Mouse (Mus musculus): ENCODE results near the gene Nfib.
A peak's percentile ranks its signal among the peaks of the same experiment; 100 is the strongest.

DNA sequence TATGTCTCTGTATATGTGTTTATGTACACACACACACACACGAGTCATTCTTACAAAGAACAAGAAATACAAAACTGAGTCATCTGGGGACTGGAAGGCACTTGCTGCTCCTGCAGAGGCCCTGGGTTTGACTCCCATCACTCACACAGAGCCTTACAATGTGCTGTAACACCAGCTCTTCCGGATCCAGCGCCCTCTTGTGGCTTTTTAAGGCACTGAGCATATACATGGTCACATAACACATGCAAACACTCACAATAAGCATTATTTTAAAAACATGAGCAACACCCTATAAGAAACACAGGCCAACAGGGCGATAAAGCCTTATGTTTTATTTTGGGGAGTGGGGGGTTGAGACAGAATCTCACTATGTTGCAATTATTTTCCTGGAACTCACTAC, 226.2 kb downstream of the Nfib start:
- TF ChIP-seq ZNF384 (IDR thresholded peaks at IDR 0.05; ENCODE audit: low read depth, low read length) (no peak), CTCF (IDR thresholded peaks at IDR 0.05 in 2 of 3, conservative IDR thresholded peaks at IDR 0.05 in 1 of 3; ENCODE audit: control insufficient read depth in 1 of 3, insufficient read depth in 1 of 3, low read depth in 2 of 3, low read length in 3 of 3, poor library complexity in 1 of 3, severe bottlenecking in 1 of 3) (peak in 2 of 3 experiments; percentile 3 to 5; a peak in 1 of 6 replicates), TCF12 (IDR thresholded peaks at IDR 0.05; ENCODE audit: low read depth, low read length) (no peak), TAL1 (IDR thresholded peaks at IDR 0.05; ENCODE audit: low read length) (no peak), POLR2A (IDR thresholded peaks at IDR 0.05; ENCODE audit: control insufficient read depth in 1 of 2, insufficient read depth in 1 of 2, low read depth in 1 of 2, low read length in 2 of 2, poor library complexity in 1 of 2) (no peak), GABPA (IDR thresholded peaks at IDR 0.05; ENCODE audit: low read depth, low read length) (no peak), MAX (IDR thresholded peaks at IDR 0.05; ENCODE audit: low read length) (no peak), CHD1 (IDR thresholded peaks at IDR 0.05; ENCODE audit: low read depth, low read length) (no peak), HCFC1 (IDR thresholded peaks at IDR 0.05; ENCODE audit: low read depth, low read length) (no peak), MAFK (IDR thresholded peaks at IDR 0.05; ENCODE audit: borderline replicate concordance, low read depth, low read length) (no peak), ETS1 (IDR thresholded peaks at IDR 0.05; ENCODE audit: low read depth, low read length) (no peak), ELF1 (IDR thresholded peaks at IDR 0.05; ENCODE audit: low read depth, low read length) (no peak), RCOR1 (IDR thresholded peaks at IDR 0.05; ENCODE audit: low read depth, low read length) (no peak)
